Mouse (Mus musculus) lung, adult 2 months (tissue): Measurements from ENCODE around the gene Esrrg.

Source experiments
- CTCF ChIP-seq: fragments of 200-500 bp; IDR thresholded peaks from 2 replicates; pipeline ENCODE4 v1.5.1; 2011; ENCODE audit warnings: mild to moderate bottlenecking, low read length, control low read depth; ENCODE audit not compliant: insufficient read depth
- POLR2A ChIP-seq: fragments of 200-500 bp; IDR thresholded peaks from 2 replicates; pipeline ENCODE4 v1.6.1; 2011; ENCODE audit warnings: low read depth, mild to moderate bottlenecking, control low read depth, low read length, borderline replicate concordance; ENCODE audit errors: extremely low read depth

- TF ChIP-seq CTCF: no peak
- no peak for TF ChIP-seq POLR2A
Observed at GRCm38 (mm10) chr1:187907871-187908270, 299.3 kb downstream of the Esrrg start.
